Mouse (Mus musculus): ENCODE data around the gene Prkcd.

DNA sequence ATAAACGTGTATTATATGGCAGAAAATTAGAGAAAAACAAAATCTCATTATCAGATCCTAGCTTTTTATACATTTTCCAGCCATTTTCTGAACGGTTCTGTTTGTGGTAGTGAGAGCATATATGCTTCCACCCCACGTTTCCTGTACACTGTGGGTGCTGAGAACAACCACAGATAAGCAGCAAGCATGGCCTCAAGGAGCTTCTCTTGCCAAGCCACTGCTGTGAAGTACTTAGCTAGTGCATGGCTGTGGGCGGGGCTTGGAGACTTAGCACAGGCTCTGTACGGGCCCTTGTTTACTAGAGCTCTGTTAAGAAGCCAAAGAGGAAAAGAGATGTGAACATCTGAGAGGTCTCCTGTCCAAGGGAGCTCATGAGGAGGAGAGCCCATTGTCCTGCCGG lies 48.9 kb upstream of the Prkcd start:
- TF ChIP-seq CTCF (IDR thresholded peaks at IDR 0.05; ENCODE audit: low read depth, low read length) = no peak
- no peak for TF ChIP-seq POLR2A (IDR thresholded peaks at IDR 0.05; ENCODE audit: borderline replicate concordance, low read depth, low read length)
